Mouse (Mus musculus): Measurements from ENCODE around the gene Cachd1. TPM values are rescaled to one million over a fixed set of nuclear protein-coding genes. Genes with fewer than 3 reads are reported as not detected.

Gene Cachd1
- total RNA-seq (2017): 0.19 TPM in 1 of 3 replicates, not detected in the others

- ATAC-seq (replicated peaks; ENCODE audit: insufficient number of reproducible peaks, low FRiP score, low TSS enrichment, poor library complexity, severe bottlenecking): no peak
These were observed at the start of gene Cachd1 for GRCm38 (mm10) chr4:100776043-100776870. Gene Cachd1, plus strand, starts transcription at chr4:100776675.

GRCm38 (mm10) chr4:100728896-100729479, 47.5 kb upstream of the Cachd1 start:
- no peak for ATAC-seq (replicated peaks; ENCODE audit: insufficient number of reproducible peaks, low FRiP score, low TSS enrichment, poor library complexity, severe bottlenecking)

- no peak for ATAC-seq (replicated peaks; ENCODE audit: insufficient number of reproducible peaks, low FRiP score, low TSS enrichment, poor library complexity, severe bottlenecking)
These were observed 41.2 kb upstream of the Cachd1 start for GRCm38 (mm10) chr4:100735098-100735935.

- ATAC-seq (replicated peaks; ENCODE audit: insufficient number of reproducible peaks, low FRiP score, low TSS enrichment, poor library complexity, severe bottlenecking): no peak
These were observed 40.5 kb upstream of the Cachd1 start for GRCm38 (mm10) chr4:100735936-100736349.

DNA sequence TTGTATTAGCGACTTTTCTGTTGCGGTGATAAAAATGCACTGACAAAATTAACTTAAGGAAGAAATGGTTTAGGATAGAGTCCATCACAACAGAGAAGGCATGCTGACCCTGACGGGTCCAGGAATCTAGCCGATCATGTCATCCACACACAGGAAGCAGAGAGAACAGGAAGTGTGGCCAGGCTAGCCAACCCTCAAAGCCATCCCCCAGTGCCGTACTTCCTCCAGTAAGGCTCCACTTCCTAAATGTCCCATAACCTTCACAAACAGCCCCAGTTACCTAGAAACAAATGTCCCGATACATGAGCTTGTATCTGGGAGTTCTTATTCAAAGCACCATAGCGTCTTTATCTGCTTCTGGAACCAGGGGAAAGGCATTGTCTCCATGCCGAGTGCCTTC, 32.9 kb upstream of the Cachd1 start:
- ATAC-seq (replicated peaks; ENCODE audit: insufficient number of reproducible peaks, low FRiP score, low TSS enrichment, poor library complexity, severe bottlenecking): no peak

DNA sequence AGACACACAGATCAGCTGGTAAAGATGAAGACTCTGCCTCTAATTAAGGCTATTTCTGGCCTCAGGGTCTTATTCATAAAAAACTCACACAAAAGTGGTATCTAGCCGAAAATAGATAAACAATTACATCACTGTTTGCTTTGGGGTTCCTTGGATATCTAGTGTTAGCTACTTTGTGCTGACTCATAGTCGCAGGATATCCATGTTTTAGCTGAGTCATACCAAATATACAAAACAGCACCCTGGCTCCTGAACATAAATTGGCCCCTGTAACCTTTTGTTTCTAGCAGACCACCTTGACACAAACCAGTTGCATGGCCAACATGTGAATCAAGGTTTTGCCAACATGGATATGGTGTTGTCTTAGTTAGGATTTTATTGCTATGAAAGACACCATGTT, 24.2 kb upstream of the Cachd1 start:
- ATAC-seq (replicated peaks; ENCODE audit: insufficient number of reproducible peaks, low FRiP score, low TSS enrichment, poor library complexity, severe bottlenecking): no peak

DNA sequence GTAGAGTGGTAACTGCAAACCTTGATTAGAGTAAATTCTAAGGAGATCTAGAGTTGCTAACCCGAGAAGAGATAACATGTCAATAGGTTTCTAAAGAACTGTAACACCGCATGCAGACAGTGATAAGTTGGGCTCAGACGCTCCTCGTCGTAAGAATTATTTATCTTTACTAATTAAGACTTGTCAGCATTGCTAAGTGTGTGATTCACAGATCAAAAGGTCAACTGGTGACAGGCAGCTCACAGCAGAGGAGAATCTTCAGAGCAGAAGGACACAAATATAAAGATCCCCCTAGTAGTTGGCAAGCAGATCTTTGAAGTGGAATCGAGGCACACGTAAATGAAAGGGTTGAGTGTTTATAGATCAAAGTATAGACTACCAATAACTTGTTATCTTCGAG, 20.8 kb upstream of the Cachd1 start:
- no peak for ATAC-seq (replicated peaks; ENCODE audit: insufficient number of reproducible peaks, low FRiP score, low TSS enrichment, poor library complexity, severe bottlenecking)

DNA sequence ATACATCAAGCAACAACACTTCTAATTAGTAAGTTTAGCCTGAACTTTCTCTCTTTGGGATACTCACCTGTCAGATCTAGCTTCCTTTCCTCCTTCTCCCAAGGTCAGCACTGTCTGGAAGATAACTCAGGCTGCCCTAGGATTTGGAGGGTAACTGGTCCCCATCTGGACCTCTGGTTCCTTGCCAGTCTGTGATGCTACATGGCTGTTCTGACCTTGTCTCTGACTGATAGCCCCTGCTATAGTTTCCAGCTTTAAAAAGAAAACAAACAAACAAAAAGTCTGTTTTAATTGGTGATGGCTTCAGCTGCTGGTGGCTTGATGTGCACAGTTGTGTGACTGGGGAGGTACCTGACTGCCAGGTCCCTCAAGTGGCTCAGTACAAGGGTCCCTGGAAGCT, 20.0 kb upstream of the Cachd1 start:
- ATAC-seq (replicated peaks; ENCODE audit: insufficient number of reproducible peaks, low FRiP score, low TSS enrichment, poor library complexity, severe bottlenecking): no peak

GRCm38 (mm10) chr4:100758265-100758898, 18.1 kb upstream of the Cachd1 start:
- ATAC-seq (replicated peaks; ENCODE audit: insufficient number of reproducible peaks, low FRiP score, low TSS enrichment, poor library complexity, severe bottlenecking): no peak

GRCm38 (mm10) chr4:100759603-100760002, 16.9 kb upstream of the Cachd1 start:
- ATAC-seq (replicated peaks; ENCODE audit: insufficient number of reproducible peaks, low FRiP score, low TSS enrichment, poor library complexity, severe bottlenecking): no peak

DNA sequence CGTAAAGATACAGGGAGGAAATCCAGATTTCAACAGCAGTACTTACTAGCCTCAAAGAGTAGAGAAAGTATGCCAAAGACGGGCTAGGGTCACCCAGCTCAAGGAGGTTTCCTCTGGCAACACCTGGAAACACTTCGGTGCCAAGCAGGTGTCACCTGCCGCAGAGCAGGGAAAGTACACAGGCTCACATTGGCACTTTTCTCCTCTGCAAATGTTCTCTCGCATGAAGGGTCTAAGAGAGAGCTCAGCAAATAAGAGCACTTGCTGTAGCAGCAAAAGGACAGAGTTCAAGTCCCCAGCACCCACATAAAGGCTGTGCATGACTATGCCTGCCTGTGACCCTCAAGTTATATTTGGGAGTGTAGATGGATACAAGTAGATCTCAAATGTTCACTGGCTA, 16.1 kb upstream of the Cachd1 start:
- ATAC-seq (replicated peaks; ENCODE audit: insufficient number of reproducible peaks, low FRiP score, low TSS enrichment, poor library complexity, severe bottlenecking): no peak

GRCm38 (mm10) chr4:100768606-100769005, 7.9 kb upstream of the Cachd1 start:
- ATAC-seq (replicated peaks; ENCODE audit: insufficient number of reproducible peaks, low FRiP score, low TSS enrichment, poor library complexity, severe bottlenecking): no peak

- no peak for ATAC-seq (replicated peaks; ENCODE audit: insufficient number of reproducible peaks, low FRiP score, low TSS enrichment, poor library complexity, severe bottlenecking)
These were observed 448 bp downstream of the Cachd1 start for GRCm38 (mm10) chr4:100776871-100777375.

GRCm38 (mm10) chr4:100777376-100778041, 1.0 kb downstream of the Cachd1 start:
- no peak for ATAC-seq (replicated peaks; ENCODE audit: insufficient number of reproducible peaks, low FRiP score, low TSS enrichment, poor library complexity, severe bottlenecking)

DNA sequence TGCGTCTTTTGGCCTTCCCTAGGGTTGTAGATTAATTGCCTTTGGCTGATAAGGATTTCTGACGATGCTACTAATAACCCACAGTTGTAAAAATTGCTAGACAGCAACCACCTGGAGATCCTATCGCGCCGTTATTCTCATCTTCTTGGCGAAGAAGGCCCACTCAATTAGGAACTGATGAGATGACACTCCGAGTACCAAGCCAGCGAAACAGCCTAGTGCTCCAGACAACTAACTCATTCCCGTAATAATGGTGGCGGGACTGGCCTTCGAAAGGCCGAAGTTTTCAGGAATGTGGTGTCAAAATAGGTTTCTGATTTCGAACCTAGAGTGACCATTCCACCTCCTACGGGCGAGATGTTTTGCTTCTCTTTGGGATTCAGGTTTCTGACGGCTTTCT, 1.6 kb downstream of the Cachd1 start:
- ATAC-seq (replicated peaks; ENCODE audit: insufficient number of reproducible peaks, low FRiP score, low TSS enrichment, poor library complexity, severe bottlenecking): no peak

DNA sequence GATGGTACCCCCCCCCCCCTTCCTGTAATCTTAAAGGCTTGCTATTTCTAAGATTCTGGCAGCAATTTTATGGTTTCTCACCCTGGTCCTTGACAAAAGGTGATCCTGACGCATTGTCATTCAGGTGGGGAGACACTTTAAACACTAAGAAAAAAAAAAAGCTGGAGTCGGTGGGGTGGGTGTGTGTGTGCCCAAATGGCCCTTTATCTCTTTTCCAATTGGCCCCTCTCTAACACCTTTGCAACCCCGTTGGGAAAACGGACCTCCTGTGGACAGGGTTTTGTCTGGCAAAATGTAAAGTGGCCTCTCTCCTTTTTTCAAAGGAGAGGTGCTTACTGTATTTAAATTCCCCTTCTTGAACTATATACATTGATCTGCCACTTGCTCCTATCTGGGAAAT, 2.5 kb downstream of the Cachd1 start:
- ATAC-seq (replicated peaks; ENCODE audit: insufficient number of reproducible peaks, low FRiP score, low TSS enrichment, poor library complexity, severe bottlenecking): no peak

- ATAC-seq (replicated peaks; ENCODE audit: insufficient number of reproducible peaks, low FRiP score, low TSS enrichment, poor library complexity, severe bottlenecking): no peak
These were observed 3.2 kb downstream of the Cachd1 start for GRCm38 (mm10) chr4:100779695-100780094.

GRCm38 (mm10) chr4:100780911-100781310, 4.4 kb downstream of the Cachd1 start:
- ATAC-seq (replicated peaks; ENCODE audit: insufficient number of reproducible peaks, low FRiP score, low TSS enrichment, poor library complexity, severe bottlenecking): no peak

Measured in monocyte, adult 5-6 weeks (primary cell).